Mouse (Mus musculus) inflammation-experienced regulatory T-cells, adult 6 months (primary cell): ENCODE data around the gene Ap1ar. TPM values are rescaled to one million over a fixed set of nuclear protein-coding genes. Genes with fewer than 3 reads are reported as not detected.

Experiments
- ATAC-seq: one replicate; pipeline ENCODE4 v1.8.0; 2017
- polyA plus RNA-seq, 3 experiments: library from polyadenylated mRNA; unstranded; fragments of 100-300 nt; shearing (Covaris generic); gene quantifications; one replicate each; pipeline ENCODE4 v1.2.1; 2017

Ap1ar gene
- polyA plus RNA-seq, 3 experiments from 2014 or later: 22.7 to 25.8 (median 24.0) TPM

GRCm38 (mm10) chr3:127837972-127838644, 785 bp upstream of the Ap1ar start:
- no peak for ATAC-seq

- ATAC-seq: peak; percentile 0
Measured at GRCm38 (mm10) chr3:127836798-127837153, 547 bp downstream of the Ap1ar start.

- no peak for ATAC-seq
Measured at GRCm38 (mm10) chr3:127835594-127835993, 1.7 kb downstream of the Ap1ar start.

GRCm38 (mm10) chr3:127834040-127834439, 3.3 kb downstream of the Ap1ar start:
- ATAC-seq: no peak

GRCm38 (mm10) chr3:127831079-127831478, 6.2 kb downstream of the Ap1ar start:
- no peak for ATAC-seq

GRCm38 (mm10) chr3:127830183-127830582, 7.1 kb downstream of the Ap1ar start:
- no peak for ATAC-seq

GRCm38 (mm10) chr3:127827123-127827522, 10.2 kb downstream of the Ap1ar start:
- no peak for ATAC-seq

- ATAC-seq: no peak
Measured at GRCm38 (mm10) chr3:127826503-127826902, 10.8 kb downstream of the Ap1ar start.

GRCm38 (mm10) chr3:127823886-127824863, 13.1 kb downstream of the Ap1ar start:
- ATAC-seq: peak; percentile 88

- ATAC-seq: no peak
Measured at GRCm38 (mm10) chr3:127821209-127821608, 16.1 kb downstream of the Ap1ar start.

GRCm38 (mm10) chr3:127820400-127820799, 16.9 kb downstream of the Ap1ar start:
- ATAC-seq: no peak

- no peak for ATAC-seq
Measured at GRCm38 (mm10) chr3:127818694-127819663, 18.3 kb downstream of the Ap1ar start.

- no peak for ATAC-seq
Measured at GRCm38 (mm10) chr3:127817120-127817683, 20.1 kb downstream of the Ap1ar start.

GRCm38 (mm10) chr3:127809103-127809502, 28.2 kb downstream of the Ap1ar start:
- no peak for ATAC-seq

GRCm38 (mm10) chr3:127807846-127808245, 29.5 kb downstream of the Ap1ar start:
- no peak for ATAC-seq

GRCm38 (mm10) chr3:127805991-127806390, 31.3 kb downstream of the Ap1ar start:
- ATAC-seq: no peak

GRCm38 (mm10) chr3:127805071-127805470, 32.3 kb downstream of the Ap1ar start:
- ATAC-seq: no peak

GRCm38 (mm10) chr3:127804439-127804838, 32.9 kb downstream of the Ap1ar start:
- ATAC-seq: no peak

GRCm38 (mm10) chr3:127802814-127803213, 34.5 kb downstream of the Ap1ar start:
- ATAC-seq: no peak

- ATAC-seq: no peak
Measured at GRCm38 (mm10) chr3:127801162-127801561, 36.2 kb downstream of the Ap1ar start.

- ATAC-seq: no peak
Measured at GRCm38 (mm10) chr3:127796271-127796670, 41.1 kb downstream of the Ap1ar start.

GRCm38 (mm10) chr3:127795762-127796161, 41.6 kb downstream of the Ap1ar start:
- no peak for ATAC-seq
